Mouse (Mus musculus) hindbrain, embryonic 13.5 days (tissue): ENCODE data around the gene Sphkap. TPM values are rescaled to one million over a fixed set of nuclear protein-coding genes. Genes with fewer than 3 reads are reported as not detected.

Experiments used
- ATAC-seq: fragments of 200-750 bp; cut with Nextera tagmentation; 2 replicates; pipeline ENCODE4 v1.8.0; 2017; ENCODE audit warnings: moderate TSS enrichment; ENCODE audit not compliant: low FRiP score
- H3K27ac ChIP-seq: fragments of 300-500 bp; sonication (generic); 2 replicates; pipeline ENCODE4 v1.5.1; 2015; ENCODE audit warnings: inconsistent platforms, mild to moderate bottlenecking, moderate library complexity
- H3K27me3 ChIP-seq: fragments of 300-500 bp; sonication (generic); 2 replicates; pipeline ENCODE4 v1.6.1; 2015; ENCODE audit warnings: mild to moderate bottlenecking, inconsistent platforms
- H3K36me3 ChIP-seq: fragments of 300-500 bp; sonication (generic); 2 replicates; pipeline ENCODE4 v1.6.1; 2015; ENCODE audit warnings: mild to moderate bottlenecking, inconsistent platforms
- H3K4me1 ChIP-seq: fragments of 300-500 bp; sonication (generic); replicated peaks from 2 replicates; pipeline ENCODE4 v1.6.1; 2015; ENCODE audit warnings: inconsistent platforms
- H3K4me2 ChIP-seq: fragments of 300-500 bp; sonication (generic); 2 replicates; pipeline ENCODE4 v1.6.1; 2015; ENCODE audit warnings: inconsistent platforms, mild to moderate bottlenecking, moderate library complexity
- H3K4me3 ChIP-seq: fragments of 300-500 bp; sonication (generic); 2 replicates; pipeline ENCODE4 v1.5.1; 2015; ENCODE audit warnings: mild to moderate bottlenecking, inconsistent platforms
- H3K9ac ChIP-seq: fragments of 300-500 bp; sonication (generic); 2 replicates; pipeline ENCODE4 v1.6.1; 2015; ENCODE audit warnings: mild to moderate bottlenecking, inconsistent platforms
- H3K9me3 ChIP-seq: fragments of 300-500 bp; sonication (generic); 2 replicates; pipeline ENCODE4 v1.6.1; 2016; ENCODE audit warnings: inconsistent platforms
- WGBS: fragments of 180-500 bp; shearing (Covaris S2); methylation state at CpG from one replicate; pipeline ENCODE4 v1.1.7; 2015; 5-methylcytosine and 5-hydroxymethylcytosine counted together
- polyA plus RNA-seq: library from polyadenylated mRNA; unstranded; fragments of >200 nt; fragmentation: Nextera tagmentation; extraction: Ambion mirVana; gene quantifications from 2 replicates; pipeline ENCODE4 v1.2.1, GENCODE M21; 2015

Gene Sphkap
- polyA plus RNA-seq, 1 experiment from 2014 or later, result 5.3 TPM

DNA sequence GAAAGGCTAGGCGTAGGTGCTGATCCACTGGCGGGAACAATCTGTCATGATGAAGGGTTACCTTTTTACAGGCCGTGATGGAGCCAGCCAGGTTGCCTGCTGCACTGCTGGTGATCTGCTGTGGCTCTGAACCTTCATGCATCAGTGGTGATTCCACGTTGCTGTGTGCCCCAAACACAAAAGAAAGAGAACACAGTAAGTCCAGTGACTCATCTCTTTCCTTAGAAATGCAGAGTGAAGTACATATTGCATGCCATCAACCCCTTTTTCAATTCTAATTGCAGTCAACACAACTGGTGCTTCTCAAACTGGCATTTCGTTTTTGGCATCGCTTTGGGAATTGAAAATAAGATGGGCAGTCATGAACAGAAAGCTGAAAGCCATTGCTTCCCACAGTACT is 45.8 kb downstream of the Sphkap start:
- 78% methylated on average over 6 of the region's 6 CpGs for WGBS
- Histone ChIP-seq H3K4me2 (no peak overlapping the region), H3K36me3 (no peaks in the 10 kb centered on the region), H3K9ac (no peak overlapping the region), H3K9me3 (no peaks in the 10 kb centered on the region), H3K27me3 (no peaks in the 10 kb centered on the region), H3K4me3 (no peak overlapping the region), H3K4me1 (no peaks in the 10 kb centered on the region; the same call in 1 of the 2 replicates), H3K27ac (no peak overlapping the region)
- no peak for ATAC-seq

DNA sequence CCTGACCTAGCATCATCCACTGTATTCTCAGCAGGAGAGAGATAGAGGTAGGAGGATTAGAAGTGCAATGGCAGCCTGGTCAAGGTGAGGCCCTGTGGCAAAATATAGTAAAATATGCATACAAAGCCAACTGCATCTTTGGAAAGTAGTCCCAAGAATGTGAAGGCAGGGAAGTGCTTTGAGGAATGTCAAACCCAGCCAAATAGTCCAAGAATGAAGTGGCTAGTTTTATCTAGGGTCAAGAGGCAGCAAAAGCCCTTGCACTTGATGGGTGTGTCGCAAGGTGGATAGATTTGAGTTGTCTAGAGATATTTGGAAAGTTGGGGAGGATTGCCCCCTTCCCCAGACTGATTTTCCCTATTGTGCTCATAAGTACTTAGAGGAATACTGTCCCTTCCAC is 61.5 kb downstream of the Sphkap start:
- Histone ChIP-seq H3K9me3 (no peaks in the 10 kb centered on the region), H3K9ac (no peak overlapping the region), H3K27me3 (no peaks in the 10 kb centered on the region), H3K27ac (no peak overlapping the region), H3K4me1 (no peaks in the 10 kb centered on the region), H3K36me3 (no peaks in the 10 kb centered on the region), H3K4me2 (no peak overlapping the region), H3K4me3 (no peak overlapping the region)
- 96% methylated on average over 1 of the region's 1 CpGs for WGBS
- no peak for ATAC-seq

DNA sequence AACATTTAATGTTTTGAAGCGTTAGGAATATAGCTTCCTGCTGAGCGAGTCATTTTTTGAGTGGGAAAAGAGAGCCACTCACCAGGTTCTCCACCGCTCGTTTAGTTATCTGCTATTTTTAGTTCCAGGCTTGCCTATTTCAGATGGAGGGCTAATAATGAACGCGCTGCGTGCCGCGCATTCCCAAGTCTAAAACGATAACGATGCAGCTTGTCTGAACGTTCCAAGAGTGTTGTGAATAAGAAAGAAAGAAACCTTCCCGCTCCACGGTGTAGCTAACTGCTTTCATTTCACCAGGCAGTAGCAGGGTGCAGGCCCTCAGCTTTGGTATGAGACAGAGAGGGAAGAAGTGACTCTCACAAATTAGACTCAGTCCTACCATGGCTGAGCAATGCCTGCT is 62.4 kb downstream of the Sphkap start:
- H3K4me1 ChIP-seq, result no peaks in the 10 kb centered on the region
- no peak overlapping the region for H3K4me3 ChIP-seq
- no peaks in the 10 kb centered on the region for H3K36me3 ChIP-seq
- no peaks in the 10 kb centered on the region for H3K27me3 ChIP-seq
- H3K4me2 ChIP-seq, result no peak overlapping the region
- no peak overlapping the region for H3K9ac ChIP-seq
- ATAC-seq, result no peak
- no peak overlapping the region for H3K27ac ChIP-seq
- whole genome bisulfite sequencing, result 84% methylated on average over 14 of the region's 14 CpGs
- H3K9me3 ChIP-seq, result no peaks in the 10 kb centered on the region

DNA sequence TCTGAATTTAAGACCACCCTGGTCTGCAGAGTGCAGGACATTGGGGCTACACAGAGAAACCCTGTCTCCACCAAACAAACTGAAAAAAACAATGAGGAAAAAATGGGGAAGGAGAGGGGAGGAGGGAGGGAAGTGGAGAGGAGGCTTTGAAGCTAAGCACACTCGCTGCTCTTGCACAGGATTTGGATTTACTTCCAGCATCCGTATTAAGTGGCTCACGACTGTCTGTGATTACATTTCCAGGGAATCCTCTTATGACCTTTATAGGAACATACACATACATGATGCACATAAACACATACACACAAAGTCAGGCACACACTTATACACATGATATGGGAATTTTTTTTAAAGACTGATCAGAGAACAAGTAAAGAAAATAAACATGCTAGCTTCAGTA is 62.9 kb downstream of the Sphkap start:
- no peaks in the 10 kb centered on the region for H3K36me3 ChIP-seq
- no peak overlapping the region for H3K4me2 ChIP-seq
- no peak overlapping the region for H3K27ac ChIP-seq
- H3K27me3 ChIP-seq, result no peaks in the 10 kb centered on the region
- H3K9me3 ChIP-seq, result no peaks in the 10 kb centered on the region
- no peak overlapping the region for H3K9ac ChIP-seq
- no peak for ATAC-seq
- no peak overlapping the region for H3K4me3 ChIP-seq
- WGBS, result 87% methylated on average over 3 of the region's 3 CpGs
- H3K4me1 ChIP-seq, result no peaks in the 10 kb centered on the region

- ATAC-seq, result no peak
Measured at GRCm38 (mm10) chr1:83342726-83343250, 65.2 kb downstream of the Sphkap start.

DNA sequence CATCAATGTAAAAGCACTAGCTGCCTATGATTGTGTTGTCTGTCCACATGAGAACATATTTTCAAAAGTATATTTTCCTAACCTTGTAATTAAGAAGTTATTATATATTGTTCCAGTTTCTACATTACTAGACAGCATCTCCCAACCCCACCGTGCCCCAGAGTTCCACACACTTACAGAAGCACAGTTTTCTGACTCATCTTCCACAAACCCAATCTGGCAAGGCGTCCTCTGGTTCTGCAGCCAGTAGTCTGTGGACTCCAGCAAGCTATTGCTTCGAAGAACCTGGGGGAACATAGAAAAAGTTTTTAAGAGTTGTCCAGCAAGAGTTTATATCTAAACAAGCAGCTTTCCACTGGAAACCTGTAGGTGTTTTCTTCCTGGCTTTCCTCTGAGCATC is 68.6 kb downstream of the Sphkap start:
- H3K27ac ChIP-seq, result no peak overlapping the region
- no peak overlapping the region for H3K9ac ChIP-seq
- no peaks in the 10 kb centered on the region for H3K27me3 ChIP-seq
- no peak overlapping the region for H3K4me2 ChIP-seq
- H3K4me3 ChIP-seq, result no peak overlapping the region
- 88% methylated on average over 3 of the region's 3 CpGs for WGBS
- ATAC-seq, result no peak
- no peaks in the 10 kb centered on the region for H3K9me3 ChIP-seq
- H3K36me3 ChIP-seq, result no peaks in the 10 kb centered on the region
- H3K4me1 ChIP-seq, result no peaks in the 10 kb centered on the region

More at GRCm38 (mm10) chr1:83342726-83343250, 65.2 kb downstream of the Sphkap start:
- Histone ChIP-seq H3K9me3 (no peaks in the 10 kb centered on the region), H3K27me3 (no peaks in the 10 kb centered on the region), H3K9ac (no peak overlapping the region), H3K4me3 (no peak overlapping the region), H3K4me1 (no peaks in the 10 kb centered on the region), H3K27ac (no peak overlapping the region), H3K36me3 (no peaks in the 10 kb centered on the region), H3K4me2 (no peak overlapping the region)
- 81% methylated on average over 4 of the region's 4 CpGs for WGBS

- 0 out of 2 replicates have a peak, but pooled peaks cover 3% of the 10 kb centered on the region for H3K27me3 ChIP-seq
- H3K9ac ChIP-seq, result no peak overlapping the region
- WGBS, result 17% methylated on average over 4 of the region's 4 CpGs
- H3K9me3 ChIP-seq, result no peaks in the 10 kb centered on the region
- H3K4me1 ChIP-seq, result 0 out of 2 replicates have a peak, but pooled peaks cover 8% of the 10 kb centered on the region
- H3K27ac ChIP-seq, result no peak overlapping the region
- ATAC-seq, result peak; percentile 86
- no peaks in the 10 kb centered on the region for H3K36me3 ChIP-seq
- no peak overlapping the region for H3K4me2 ChIP-seq
- no peak overlapping the region for H3K4me3 ChIP-seq
Measured at GRCm38 (mm10) chr1:83316917-83317316, 91.1 kb downstream of the Sphkap start.

DNA sequence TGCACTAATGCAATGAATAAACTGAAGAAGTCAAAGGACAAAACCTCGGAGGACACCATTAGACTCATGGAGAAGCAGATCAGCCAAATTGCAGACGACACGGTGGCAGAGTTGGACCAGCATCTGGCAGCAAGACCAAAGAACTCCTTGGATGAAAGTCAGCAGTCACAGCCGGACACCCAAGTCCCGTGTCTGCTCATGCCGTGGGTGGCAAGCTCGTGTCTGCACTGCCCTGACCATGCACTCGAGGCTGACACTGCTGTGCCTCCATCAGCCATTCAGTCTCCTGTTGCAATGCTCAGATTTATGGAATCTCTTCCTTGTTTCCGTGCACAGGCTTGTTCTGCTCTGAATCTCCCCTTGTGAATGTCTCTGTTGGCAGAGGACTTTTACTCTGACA is 92.9 kb downstream of the Sphkap start:
- 0 out of 2 replicates have a peak, but pooled peaks cover 3% of the 10 kb centered on the region for H3K27me3 ChIP-seq
- 0 out of 2 replicates have a peak, but pooled peaks cover 8% of the 10 kb centered on the region for H3K4me1 ChIP-seq
- H3K4me3 ChIP-seq, result no peak overlapping the region
- WGBS, result 87% methylated on average over 9 of the region's 9 CpGs
- no peak for ATAC-seq
- no peaks in the 10 kb centered on the region for H3K9me3 ChIP-seq
- H3K4me2 ChIP-seq, result no peak overlapping the region
- no peak overlapping the region for H3K9ac ChIP-seq
- H3K36me3 ChIP-seq, result no peaks in the 10 kb centered on the region
- H3K27ac ChIP-seq, result no peak overlapping the region

- ATAC-seq, result no peak
- 0 out of 2 replicates have a peak, but pooled peaks cover under 1% of the 10 kb centered on the region for H3K4me1 ChIP-seq
- 81% methylated on average over 6 of the region's 6 CpGs for WGBS
- H3K4me2 ChIP-seq, result no peak overlapping the region
- H3K36me3 ChIP-seq, result no peaks in the 10 kb centered on the region
- no peaks in the 10 kb centered on the region for H3K9me3 ChIP-seq
- H3K27ac ChIP-seq, result no peak overlapping the region
- H3K9ac ChIP-seq, result no peak overlapping the region
- H3K27me3 ChIP-seq, result no peaks in the 10 kb centered on the region
- no peak overlapping the region for H3K4me3 ChIP-seq
Measured at GRCm38 (mm10) chr1:83311607-83312295, 96.2 kb downstream of the Sphkap start.

GRCm38 (mm10) chr1:83297137-83298076 is 110.6 kb downstream of the Sphkap start:
- no peak overlapping the region for H3K27ac ChIP-seq
- H3K9ac ChIP-seq, result no peak overlapping the region
- ATAC-seq, result no peak
- H3K4me3 ChIP-seq, result no peak overlapping the region
- no peaks in the 10 kb centered on the region for H3K36me3 ChIP-seq
- no peaks in the 10 kb centered on the region for H3K9me3 ChIP-seq
- H3K27me3 ChIP-seq, result no peaks in the 10 kb centered on the region
- WGBS, result 60% methylated on average over 6 of the region's 6 CpGs
- peaks cover 6% of the 10 kb centered on the region for H3K4me1 ChIP-seq
- no peak overlapping the region for H3K4me2 ChIP-seq

GRCm38 (mm10) chr1:83285866-83286265 is 122.1 kb downstream of the Sphkap start:
- no peaks in the 10 kb centered on the region for H3K9me3 ChIP-seq
- H3K36me3 ChIP-seq, result no peaks in the 10 kb centered on the region
- no peak overlapping the region for H3K27ac ChIP-seq
- no peak overlapping the region for H3K4me3 ChIP-seq
- H3K4me2 ChIP-seq, result no peak overlapping the region
- 63% methylated on average over 7 of the region's 7 CpGs for WGBS
- no peaks in the 10 kb centered on the region for H3K27me3 ChIP-seq
- ATAC-seq, result no peak
- no peaks in the 10 kb centered on the region for H3K4me1 ChIP-seq
- no peak overlapping the region for H3K9ac ChIP-seq

GRCm38 (mm10) chr1:83277044-83277443 is 131.0 kb downstream of the Sphkap start:
- no peaks in the 10 kb centered on the region for H3K9me3 ChIP-seq
- WGBS, result 65% methylated on average over 11 of the region's 11 CpGs
- H3K27me3 ChIP-seq, result no peaks in the 10 kb centered on the region
- no peaks in the 10 kb centered on the region for H3K36me3 ChIP-seq
- no peak overlapping the region for H3K4me3 ChIP-seq
- H3K27ac ChIP-seq, result no peak overlapping the region
- peak; percentile 83 for ATAC-seq
- H3K4me2 ChIP-seq, result no peak overlapping the region
- H3K9ac ChIP-seq, result no peak overlapping the region
- H3K4me1 ChIP-seq, result 0 out of 2 replicates have a peak, but pooled peaks cover 5% of the 10 kb centered on the region
